Mouse (Mus musculus) left cerebral cortex, postnatal 10 days (tissue): Measurements from ENCODE around the gene Pdk2. TPM values are rescaled to one million over a fixed set of nuclear protein-coding genes. Genes with fewer than 3 reads are reported as not detected.
"Not testable (repeated sequence)": the region's sequence is repeated elsewhere in the genome, so short reads cannot be mapped to it uniquely, and the experiment has no call there.

Experiments
- DNase-seq, 2 experiments: peaks; one replicate each; pipeline ENCODE4 v3.0.0; 2021 to 2022; ENCODE audit warnings: low spot score in 2 of 2, mixed read lengths in 1 of 2; ENCODE audit errors: extremely low spot score in 1 of 2
- intact Hi-C: fragments of 180-260 bp; cut with DNase I; formaldehyde crosslinking; loops from one replicate; pipeline ENCODE4 v1.15.1; 2025
- total RNA-seq, 2 experiments: library from RNA; stranded (reverse); gene quantifications; 2 replicates each; pipeline ENCODE4 v1.2.3; 2021

Pdk2 gene
- total RNA-seq, 2 experiments from 2014 or later: 43.8 to 50.6 TPM

DNA sequence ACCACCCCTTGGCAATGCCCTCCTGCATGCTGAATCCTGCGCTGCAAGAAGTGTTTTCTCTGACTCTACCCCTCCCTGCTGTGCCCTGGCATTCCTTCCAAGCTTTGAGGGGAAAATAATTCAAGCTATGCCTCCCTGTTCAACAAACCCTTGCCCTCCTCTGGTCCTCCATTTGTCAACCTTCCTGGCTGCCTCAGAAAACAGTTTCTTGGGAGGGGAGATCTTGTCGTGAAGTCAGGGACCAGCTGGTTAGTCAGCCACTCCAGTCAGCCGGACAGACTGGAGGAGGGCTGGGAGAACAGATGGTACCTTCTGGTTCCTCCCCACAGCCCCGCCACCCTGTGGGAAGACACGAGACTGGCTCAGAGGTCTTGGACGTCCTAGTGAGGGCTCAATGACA lies 3.8 kb downstream of the Pdk2 start:
- DNase-seq: no peak
- intact Hi-C loops: no loop called here

DNA sequence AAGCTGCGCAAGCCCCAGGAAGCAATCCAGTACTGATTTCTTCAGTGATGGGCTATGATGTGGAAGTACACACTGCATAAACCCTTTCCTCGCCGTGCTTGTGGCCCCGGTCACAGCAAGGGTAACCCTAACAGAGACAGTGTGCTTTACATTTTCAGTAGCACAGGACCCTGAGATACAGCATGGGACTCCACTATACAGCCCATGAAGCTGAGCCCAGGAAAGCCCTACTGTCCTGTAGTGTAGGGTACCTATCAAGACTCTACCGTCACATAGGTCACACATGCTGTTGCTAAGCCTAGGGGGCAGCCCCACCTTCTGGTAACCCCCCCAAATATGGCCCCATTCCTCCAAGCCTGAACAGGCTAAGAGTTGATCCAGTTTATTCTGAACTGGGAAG lies 4.6 kb downstream of the Pdk2 start:
- intact Hi-C loops: no loop called here
- no peak for DNase-seq

DNA sequence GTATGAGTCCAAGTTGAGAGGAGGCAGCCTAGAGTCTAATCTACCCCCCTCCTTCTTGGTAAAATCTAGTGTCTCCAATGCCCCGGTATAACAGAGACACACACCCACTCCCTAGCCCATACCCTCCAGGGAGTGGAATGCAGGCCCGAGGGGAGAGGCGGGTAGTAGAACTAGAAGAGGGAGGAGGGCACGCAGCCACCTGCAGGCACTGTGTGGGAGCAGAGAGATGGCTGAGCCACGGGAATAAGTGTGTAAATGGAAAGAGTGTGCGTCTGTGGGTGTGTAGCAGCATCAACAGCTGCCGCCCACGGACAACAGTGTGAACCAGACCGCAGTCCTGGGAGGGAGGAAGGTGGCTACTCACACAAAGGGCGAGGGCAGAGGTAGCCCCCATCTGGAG lies 6.3 kb downstream of the Pdk2 start:
- intact Hi-C loops: no loop called here
- no peak for DNase-seq

DNA sequence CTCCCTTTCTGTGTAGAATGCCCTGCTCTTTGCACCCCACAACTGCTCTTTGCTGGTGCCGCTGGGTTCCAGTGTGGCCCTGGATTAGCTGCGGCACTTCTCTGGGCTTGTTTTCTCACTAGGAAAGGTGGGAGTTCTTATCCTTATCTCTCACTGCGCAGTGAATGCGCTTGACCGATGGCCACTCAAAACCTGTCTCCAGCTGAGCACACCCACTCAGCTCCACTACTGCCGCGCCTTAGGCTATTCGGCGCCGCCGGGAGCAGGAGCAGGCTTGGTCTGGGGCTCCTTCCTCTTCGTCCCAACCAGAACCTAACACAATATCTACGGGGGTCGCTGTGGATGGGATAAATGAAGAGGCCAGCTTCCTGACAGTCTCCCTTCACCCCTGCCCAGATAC lies 7.5 kb downstream of the Pdk2 start:
- intact Hi-C loops: no loop called here
- no peak for DNase-seq

DNA sequence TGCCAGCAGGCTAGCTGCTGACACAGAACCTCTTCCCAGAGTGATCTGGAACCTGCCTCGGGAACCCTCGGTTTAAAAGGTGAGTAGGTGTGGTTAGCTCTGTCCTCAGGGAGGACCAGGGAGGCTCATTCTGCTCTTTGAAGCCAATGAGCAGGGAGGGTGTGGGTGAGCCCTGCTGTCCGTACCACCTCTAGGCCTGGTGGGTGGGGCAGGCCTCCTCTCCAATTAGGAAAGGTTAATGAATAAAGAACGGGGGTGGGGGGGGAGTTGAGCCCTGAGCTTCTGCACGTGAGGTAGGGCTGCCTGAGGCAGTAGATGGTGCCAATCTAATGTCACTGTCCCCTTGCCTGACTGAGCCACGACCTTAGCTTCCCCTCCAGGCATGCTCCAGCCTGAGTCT lies 8.2 kb downstream of the Pdk2 start:
- intact Hi-C loops: no loop called here

DNA sequence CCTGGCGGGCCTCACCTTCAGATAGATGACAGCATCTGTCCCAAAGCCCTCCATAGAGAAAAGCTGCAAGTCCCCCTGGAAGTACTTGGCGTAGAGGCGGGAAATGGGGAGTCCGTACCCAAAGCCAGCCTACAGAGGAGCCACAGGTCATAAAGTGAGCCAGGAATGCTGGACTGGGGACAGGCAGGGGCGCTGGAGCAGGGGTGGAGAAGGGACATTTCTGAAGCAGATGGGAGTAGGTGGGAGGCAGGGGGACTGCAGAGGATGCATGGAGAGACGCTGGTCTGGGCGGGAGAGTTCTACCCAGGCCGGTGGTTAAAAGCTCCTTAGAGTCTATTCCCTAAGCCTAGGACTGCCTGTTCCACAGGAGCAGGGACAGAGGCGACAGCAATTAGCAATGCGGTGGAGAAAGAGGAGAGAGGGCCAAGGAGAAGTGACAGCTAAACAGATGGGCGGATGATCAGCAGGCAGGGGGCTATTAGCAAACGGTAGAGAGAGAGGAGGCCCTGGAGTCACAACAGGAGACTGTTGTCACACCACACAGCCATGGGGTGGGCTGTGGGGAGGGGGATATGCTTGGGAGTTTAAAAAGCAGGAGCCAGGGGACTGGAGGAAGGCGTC lies 13.2 kb downstream of the Pdk2 start:
- no peak for DNase-seq
- intact Hi-C loops: no loop called here

More for the DNA sequence above, 8.2 kb downstream of the Pdk2 start:
- no peak for DNase-seq

DNA sequence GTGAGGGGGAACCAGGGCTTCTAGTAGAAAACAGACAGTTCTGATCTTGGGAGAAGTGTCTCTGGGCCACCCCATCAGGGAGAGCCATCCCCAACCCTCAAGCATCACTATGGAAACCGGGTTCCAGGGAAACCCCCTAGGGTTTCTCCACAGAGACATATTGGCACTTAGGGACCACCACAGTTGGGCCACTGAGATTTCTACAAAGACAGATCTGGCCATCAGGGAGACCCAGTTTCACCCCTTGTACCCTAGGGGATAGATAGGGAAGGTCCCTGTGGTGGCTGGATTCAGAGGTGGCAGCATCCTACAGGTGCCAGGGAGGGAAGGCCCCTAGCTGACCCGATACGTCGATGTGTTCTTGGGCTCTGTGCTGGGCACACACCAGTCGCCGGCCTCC lies 14.3 kb downstream of the Pdk2 start:
- no peak for DNase-seq
- intact Hi-C loops: no loop called here

DNA sequence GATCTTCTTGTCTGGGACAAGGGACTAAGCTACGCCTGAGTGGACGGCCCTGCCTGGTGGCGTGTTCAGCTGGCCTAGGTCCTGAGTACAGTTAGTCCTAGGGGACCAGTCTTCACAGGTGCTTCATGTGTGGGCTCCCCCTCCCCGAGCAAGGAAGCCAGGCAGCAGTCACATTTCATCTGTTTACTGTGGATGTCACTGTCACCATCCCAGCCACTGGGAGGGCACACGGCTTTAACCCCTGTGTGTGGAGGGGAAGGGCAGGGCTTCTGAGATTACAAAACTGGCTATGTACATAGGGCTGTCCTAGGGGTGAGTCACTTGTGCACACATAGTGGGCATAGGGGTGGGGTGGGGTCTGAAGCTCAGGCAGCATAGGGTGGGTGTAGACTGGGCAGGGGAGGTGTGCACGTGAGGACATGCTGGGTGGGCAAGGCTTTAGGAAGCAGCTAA lies 15.0 kb downstream of the Pdk2 start:
- DNase-seq: no peak
- intact Hi-C loops: no loop called here

DNA sequence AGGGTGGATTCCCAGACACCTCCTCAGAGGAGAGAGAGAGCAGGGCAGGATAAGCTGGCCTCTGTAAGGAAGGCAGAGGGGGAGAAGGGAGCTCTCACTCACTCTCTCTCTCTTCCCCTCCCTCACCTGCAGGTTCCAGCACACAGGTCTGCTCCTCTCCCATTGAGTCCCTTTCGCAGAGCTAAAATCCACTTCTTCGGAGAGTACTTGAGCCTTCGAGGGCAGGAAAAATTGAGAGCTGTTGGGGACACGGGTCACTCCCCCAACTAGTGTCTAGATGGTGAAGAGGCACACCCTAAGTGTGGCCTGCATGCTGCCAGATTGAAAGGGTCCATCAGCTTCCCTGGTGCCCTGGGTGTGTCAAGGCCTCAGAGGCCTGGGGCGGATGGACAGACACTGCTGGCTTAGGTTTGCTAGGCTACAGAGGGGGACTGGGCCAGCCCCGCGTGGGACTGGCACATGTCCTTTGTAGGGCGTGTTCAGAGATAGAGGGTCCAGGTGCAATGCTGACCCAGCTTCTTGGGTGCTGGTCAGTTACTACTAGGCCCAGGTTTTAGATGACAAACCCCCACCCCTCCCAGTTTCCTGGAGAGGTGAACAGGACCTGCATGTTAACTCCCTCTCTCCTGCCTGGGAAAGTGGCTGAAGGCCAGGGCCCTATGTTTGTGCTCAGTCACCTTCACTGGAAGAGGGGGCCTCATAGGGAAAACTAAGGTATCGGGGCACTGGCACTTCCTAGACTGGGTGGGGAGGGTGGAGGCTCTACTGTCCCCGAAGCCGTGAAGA lies 15.7 kb downstream of the Pdk2 start:
- intact Hi-C loops: no loop called here
- DNase-seq: no peak

DNA sequence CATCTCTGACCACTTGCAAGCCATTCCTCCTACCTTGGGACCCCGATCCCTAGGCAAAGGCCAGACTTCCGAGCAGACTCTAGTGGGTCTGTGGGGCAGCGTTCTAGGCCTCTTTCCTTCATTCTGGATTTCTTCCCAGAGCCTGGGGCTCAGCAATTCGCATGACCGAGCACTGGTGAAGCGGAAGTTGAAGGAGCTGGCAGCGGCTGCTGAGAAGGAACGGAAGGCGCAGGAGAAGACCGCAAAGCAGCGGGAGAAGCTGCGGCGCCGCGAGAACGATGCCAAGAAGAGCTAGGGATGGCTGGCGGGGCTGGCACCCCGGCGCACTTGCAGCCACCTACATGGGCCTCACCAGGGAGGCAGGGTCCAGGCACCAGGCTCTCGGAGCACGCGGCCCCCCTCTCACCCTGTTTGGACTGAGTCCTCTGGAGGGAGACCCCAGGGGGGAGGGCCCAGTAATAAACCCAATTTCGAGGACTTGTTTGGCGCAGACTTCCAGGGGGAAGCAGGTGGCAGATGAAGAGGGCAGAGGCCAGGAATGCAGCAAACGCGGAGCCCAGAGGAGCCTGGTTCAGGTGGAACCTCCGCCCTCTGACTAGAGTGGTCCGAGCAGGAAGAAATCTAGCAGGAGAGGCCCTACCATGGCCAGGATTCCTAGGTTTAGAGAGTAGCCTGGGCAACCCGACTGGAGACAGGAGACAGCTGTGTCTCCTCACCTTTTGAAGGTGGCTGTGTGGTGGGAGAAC lies 16.5 kb downstream of the Pdk2 start:
- intact Hi-C loops: no loop called here
- peak; percentile 69 to 70 for DNase-seq

DNA sequence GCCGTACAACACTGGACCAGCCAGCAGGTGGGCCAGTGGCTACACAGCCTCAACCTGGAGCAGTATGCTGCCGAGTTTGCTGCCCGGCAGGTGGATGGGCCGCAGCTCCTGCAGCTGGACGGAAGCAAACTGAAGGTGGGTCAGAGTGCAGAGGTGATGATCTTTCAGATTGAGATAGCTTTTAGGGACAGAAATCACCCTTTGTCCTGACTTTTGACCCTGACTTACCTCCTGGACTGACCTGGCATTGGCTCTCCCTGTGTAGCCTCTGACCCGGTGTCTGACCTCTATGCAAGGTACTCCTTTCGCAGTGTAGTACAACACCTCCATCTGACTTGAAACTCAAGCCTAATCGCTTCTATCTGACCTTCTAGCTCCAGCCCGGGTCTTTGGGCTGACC lies 17.7 kb downstream of the Pdk2 start:
- no peak for DNase-seq
- intact Hi-C loops: no loop called here

DNA sequence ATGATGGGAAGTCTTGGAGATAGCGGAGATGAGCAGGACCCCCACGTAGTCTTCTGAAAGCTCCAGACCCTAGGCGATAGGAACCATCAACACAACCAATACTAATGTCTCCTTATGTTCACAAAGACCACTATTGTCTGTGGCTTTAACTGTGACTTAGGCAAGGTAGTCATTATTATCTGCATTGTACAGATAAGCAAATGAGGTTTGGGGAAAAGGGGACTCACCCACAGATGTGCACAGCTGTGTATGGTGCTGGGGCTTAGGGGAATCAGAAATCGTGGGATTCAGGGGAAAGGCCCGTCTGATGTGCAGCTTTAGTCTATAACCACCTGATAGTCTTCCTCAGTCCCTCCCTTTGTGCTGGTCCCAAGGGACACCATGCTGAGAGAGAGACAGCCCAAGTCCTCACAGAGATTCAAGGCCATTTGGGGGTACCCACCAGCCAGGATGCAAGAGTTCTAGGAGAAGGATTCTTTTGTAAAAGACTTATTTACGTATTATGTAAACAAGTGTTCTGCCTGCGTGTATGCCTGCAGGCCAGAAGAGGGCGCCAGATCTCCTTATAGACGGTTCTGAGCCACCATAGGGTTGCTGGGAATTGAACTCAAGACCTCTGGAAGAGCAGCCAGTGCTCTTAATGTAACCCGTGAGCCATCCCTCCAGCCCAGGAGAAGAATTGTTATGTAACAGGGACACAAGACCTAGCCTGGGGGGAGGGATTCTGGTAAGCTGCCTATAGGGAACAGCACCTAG lies 18.7 kb downstream of the Pdk2 start:
- no peak for DNase-seq
- intact Hi-C loops: no loop called here

DNA sequence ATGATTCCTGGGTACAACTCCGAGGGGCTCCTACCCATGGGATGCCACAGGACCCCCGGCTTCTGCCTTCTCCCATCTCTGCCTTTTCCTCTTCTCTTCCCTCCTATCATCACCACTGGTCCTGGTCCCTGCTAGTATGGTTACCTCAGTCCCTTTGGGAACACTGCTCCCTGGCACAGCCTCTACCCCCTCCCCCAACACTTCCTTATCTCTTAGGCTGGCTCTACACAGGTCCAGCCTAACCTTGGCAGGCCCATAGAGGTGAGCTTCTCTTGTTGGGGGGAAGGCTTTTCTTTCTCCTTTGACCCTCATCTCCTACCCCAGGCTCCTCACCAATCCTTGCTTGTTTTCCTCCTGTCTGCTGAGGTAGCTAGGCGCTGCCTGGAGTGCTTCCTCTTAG lies 25.7 kb downstream of the Pdk2 start:
- intact Hi-C loops: no loop called here
- no peak for DNase-seq

DNA sequence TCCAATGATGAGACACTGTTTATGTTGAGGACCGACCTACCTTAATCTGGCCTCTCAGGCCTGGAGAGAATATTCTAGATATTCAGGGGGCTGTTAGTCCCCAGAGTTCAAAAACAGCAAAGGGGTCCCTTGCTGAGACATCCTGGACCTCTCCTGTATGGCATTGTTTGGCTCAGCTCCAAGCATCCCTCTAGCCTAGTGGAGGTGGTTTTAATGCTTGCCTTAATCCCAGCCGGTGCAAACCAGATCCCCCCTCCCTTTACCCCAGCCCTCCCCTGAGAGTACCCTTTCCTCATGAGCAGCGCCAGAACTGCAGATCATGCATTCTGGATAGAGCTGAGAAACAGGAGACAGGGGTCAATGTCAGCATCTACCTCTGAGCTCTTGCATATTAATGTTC lies 28.7 kb downstream of the Pdk2 start:
- intact Hi-C loops: no loop called here
- DNase-seq: no peak

DNA sequence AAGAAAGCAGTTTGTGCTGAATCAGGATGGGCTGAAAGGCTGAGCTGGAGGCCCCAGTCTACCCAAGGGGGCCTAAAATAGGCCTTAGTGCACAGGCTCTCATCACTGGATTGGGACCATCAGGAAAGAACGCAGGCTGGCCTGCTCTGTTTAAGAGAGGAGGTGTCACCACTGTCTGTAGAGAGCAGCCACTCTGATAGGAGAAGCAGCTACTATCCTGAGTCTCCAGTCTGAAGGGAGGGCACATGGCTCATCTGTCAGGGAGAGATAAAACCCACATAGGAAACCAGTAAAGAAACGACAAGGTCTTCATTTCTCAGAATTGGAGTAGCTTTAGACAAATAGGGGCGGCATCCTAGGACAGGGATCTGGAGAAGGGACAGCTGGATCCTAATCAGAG lies 29.1 kb downstream of the Pdk2 start:
- intact Hi-C loops: no loop called here
- no peak for DNase-seq

DNA sequence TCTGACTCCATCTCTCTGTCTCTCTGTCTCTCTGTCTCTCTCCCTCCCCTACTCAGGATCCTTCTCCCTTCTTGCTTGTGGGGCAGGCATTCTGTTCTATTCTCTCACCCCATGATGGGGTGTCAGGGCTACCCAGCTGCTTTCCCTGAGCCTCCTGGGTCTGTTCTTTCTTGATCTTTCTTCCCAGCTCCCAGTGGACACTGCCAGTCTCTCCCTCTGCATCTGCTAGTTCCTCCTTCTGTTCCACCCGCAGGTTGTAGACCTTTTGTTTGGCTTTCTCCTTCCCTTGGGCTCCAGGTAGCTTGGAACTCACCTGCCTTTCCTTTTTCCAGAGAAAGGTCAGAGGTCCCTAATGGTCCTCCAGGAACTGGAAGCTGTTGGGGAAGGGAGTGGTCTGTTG lies 29.7 kb downstream of the Pdk2 start:
- intact Hi-C loops: no loop called here
- DNase-seq: no peak

DNA sequence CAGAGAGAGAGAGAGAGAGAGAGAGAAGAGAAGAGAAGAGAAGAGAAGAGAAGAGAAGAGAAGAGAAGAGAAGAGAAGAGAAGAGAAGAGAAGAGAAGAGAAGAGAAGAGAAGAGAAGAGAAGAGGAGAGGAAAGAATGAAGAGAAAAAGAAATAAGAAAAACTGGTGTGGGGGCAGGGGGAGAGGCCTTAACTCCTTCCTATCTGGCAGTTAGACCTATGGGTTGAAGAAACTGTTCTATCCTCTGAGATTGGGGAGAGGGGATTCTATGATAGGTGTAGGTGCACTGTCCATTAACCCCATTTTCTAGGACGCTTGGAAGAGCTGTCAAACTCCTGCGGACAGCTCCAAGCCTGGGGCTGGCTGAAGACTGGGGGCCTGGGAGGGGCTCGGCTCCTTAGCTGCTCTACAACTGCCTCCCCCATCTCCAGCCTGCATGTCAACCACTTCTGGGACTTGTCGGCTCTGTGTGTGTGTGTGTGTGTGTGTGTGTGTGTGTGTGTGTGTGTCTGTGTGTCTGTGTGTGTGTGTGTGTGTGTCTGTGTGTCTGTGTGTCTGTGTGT lies 30.2 kb downstream of the Pdk2 start:
- intact Hi-C loops, DNase-seq: not testable (repeated sequence)

DNA sequence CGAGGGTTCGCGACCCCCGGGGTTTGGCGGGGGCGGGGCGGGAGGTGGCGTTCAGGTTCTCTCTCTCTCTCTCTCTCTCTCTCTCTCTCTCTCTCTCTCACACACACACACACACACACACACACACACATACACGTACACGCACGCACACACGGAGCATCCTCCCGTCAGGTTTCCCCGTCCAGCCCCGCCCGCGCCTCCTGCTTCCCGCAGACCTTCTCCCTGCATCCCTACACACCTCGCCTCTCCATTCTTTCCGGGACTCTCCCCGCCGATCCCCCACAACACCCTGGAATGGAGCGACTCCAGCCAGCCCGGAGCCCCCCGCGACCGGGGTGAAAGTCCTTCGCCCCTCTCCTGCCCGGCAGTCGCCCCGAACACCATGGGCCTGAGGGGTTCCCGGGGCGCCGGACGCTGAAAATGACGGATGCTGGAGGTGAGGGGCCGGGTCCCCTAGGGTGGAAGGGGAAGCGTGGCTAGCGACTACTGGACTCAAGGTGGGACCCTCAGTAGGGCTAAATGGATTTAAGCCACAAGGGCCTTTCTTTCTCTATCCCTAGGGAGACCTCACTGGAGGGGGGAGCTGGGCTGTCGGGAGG lies 30.9 kb downstream of the Pdk2 start:
- intact Hi-C loops: no loop called here
- peak in 1 of 2 experiments; percentile 80 for DNase-seq

DNA sequence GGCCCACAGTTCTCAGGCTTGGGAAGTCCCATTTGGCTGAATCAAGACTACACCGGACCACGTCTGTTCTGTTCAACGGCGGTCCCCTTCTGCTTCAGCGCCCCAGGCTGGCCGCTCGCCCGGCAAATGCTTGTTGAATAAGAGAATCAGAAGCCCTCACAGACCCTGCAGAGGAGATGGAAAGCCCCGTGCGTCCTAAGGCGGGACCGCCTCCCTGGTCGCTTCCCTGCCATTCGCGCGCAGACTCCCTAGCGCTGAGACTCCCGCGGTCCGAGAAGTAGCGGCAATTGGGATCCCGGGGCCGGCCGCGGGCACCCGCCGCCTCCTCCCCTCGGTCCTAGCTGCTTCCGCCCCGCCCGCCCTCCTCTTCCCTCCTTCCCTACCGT lies 31.5 kb downstream of the Pdk2 start, which contains the start of gene Samd14:
Samd14 (plus strand) TSS at position 251 of the 386 bp plus-strand sequence.
- DNase-seq: peak; percentile 74 to 85
- intact Hi-C loops: no loop called here
